ENCODE assay signal across 8 mouse cellular contexts in the genomic region with DNA sequence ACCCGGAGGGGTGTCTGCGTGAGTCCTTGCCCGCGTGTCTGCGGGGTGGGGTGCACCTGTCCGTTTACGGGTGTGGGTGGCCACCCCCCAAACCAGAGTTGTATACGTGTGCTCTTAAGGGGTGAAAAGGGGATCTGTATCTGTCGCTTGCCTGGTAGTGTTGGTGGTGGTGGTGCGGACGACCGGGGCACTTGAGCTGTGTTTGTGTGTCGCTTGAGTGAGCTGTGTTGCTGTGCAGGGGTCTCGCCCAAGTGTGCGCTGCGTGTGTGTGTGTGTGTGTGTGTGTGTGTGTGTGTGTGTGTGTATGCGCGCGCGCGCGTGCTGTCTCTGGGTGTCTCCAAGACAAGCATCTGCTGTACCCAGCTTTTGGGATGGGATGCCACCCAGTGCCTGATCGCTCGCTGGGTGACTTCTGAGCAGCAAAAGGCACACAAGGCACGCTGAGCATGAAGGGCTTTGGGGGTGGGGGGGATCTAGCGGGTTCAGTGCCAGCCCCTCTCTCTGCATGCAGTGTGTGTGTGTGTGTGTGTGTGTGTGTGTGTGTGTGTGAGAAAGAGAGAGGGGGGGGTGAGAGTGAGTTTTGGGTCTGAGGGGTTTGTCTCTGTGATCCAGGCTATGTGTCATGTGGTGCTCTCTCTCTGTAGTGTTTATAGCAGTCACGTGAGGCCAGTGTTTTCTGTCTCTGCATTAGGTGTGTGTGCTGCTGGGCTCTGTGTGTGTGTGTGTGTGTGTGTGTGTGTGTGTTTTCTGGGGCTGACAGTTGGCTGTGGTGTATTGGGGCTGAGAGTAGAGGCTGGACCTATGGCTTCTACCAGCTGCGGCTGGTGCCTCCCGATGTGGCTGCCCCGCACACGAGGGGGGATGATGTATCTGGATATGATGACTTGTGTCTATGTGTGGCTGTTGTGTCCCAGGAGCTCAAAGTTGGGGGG. TPM values are rescaled to one million over a fixed set of nuclear protein-coding genes. Genes with fewer than 3 reads are reported as not detected.
DNase-seq lines count a peak whose midpoint lies in the region; ATAC-seq and TF ChIP-seq lines count a peak whose summit lies in the region.

No protein-coding gene starts in this region.

- no peaks in the 10 kb centered on the region for H3K9me3 ChIP-seq in embryonic facial prominence, embryonic 10.5 days
- no peaks in the 10 kb centered on the region for H3K9me3 ChIP-seq in lung, embryonic 15.5 days

- under 1% methylated on average over 31 of the region's 31 CpGs for WGBS in embryonic facial prominence, embryonic 10.5 days
- WGBS in lung, embryonic 15.5 days = under 1% methylated on average over 31 of the region's 31 CpGs

- peak overlapping the region; percentile 51 for H3K9ac ChIP-seq in lung, embryonic 15.5 days

- ATAC-seq in lung, embryonic 15.5 days (ENCODE audit: borderline replicate concordance, extremely low read depth, low FRiP score, low TSS enrichment) = no peak
- ATAC-seq in monocyte, adult 5-6 weeks (replicated peaks; ENCODE audit: insufficient number of reproducible peaks, low FRiP score, low TSS enrichment, poor library complexity, severe bottlenecking) = no peak

- TF ChIP-seq CTCF in layer of hippocampus, adult 2 months (conservative IDR thresholded peaks at IDR 0.05) = no peak

- intact Hi-C loops in heart, postnatal 14 days (cut with DNase I) = no loop called here

- peak overlapping the region; percentile 99 for H3K4me2 ChIP-seq in lung, embryonic 15.5 days

- H3K27ac ChIP-seq in embryonic facial prominence, embryonic 10.5 days (replicated peaks) = peak overlapping the region; percentile 97
- peak overlapping the region; percentile 85 for H3K27ac ChIP-seq in layer of hippocampus, adult 2 months
- peak overlapping the region; percentile 44 for H3K27ac ChIP-seq in lung, embryonic 15.5 days

- no peaks in the 10 kb centered on the region for H3K36me3 ChIP-seq in embryonic facial prominence, embryonic 10.5 days (replicated peaks)
- H3K36me3 ChIP-seq in lung, embryonic 15.5 days = no peaks in the 10 kb centered on the region

- peaks cover 69% of the 10 kb centered on the region for H3K4me1 ChIP-seq in embryonic facial prominence, embryonic 10.5 days
- H3K4me1 ChIP-seq in lung, embryonic 15.5 days = peaks cover 63% of the 10 kb centered on the region

- peak; percentile 60 for DNase-seq in CD8-positive naive resting alpha-beta T cell, adult 2 months (ENCODE audit: low read depth in 2 of 2, low spot score in 2 of 2)
- peak; percentile 49 for DNase-seq in adipocyte (ENCODE audit: low spot score)
- peak; percentile 44 for DNase-seq in embryonic facial prominence, embryonic 10.5 days (ENCODE audit: low spot score)
- peak; percentile 35 to 40 for DNase-seq in heart, postnatal 14 days
- peak in 1 of 2 experiments; percentile 62 for DNase-seq in layer of hippocampus, adult 2 months (ENCODE audit: low spot score in 2 of 2)
- peak; percentile 59 to 63 for DNase-seq in right cerebral cortex, adult 2 months (ENCODE audit: low spot score in 2 of 2)

- peaks cover 23% of the 10 kb centered on the region for H3K27me3 ChIP-seq in embryonic facial prominence, embryonic 10.5 days (replicated peaks; ENCODE audit: low read depth, poor library complexity, severe bottlenecking)
- peaks cover 12% of the 10 kb centered on the region for H3K27me3 ChIP-seq in lung, embryonic 15.5 days

- peak overlapping the region; percentile 83 for H3K4me3 ChIP-seq in embryonic facial prominence, embryonic 10.5 days
- H3K4me3 ChIP-seq in layer of hippocampus, adult 2 months = peak overlapping the region; percentile 70
- peak overlapping the region; percentile 64 for H3K4me3 ChIP-seq in lung, embryonic 15.5 days

RNA-seq across cellular contexts. Expression of a gene that starts 2.6 kb away (rescaled TPM):
- polyA plus RNA-seq in embryonic facial prominence, embryonic 10.5 days (2016; fragmentation: Nextera tagmentation; extraction: Ambion mirVana) = 12.9 and 13.4 TPM in 2 replicates
- total RNA-seq in heart, postnatal 14 days (2021) = 1 to 10 TPM; 7.9 to 8.7 TPM
- 10 to 100 TPM; 12.5 to 14.9 TPM for total RNA-seq in layer of hippocampus, adult 2 months (2021)
- polyA plus RNA-seq in lung, embryonic 15.5 days (2015; fragmentation: Nextera tagmentation; extraction: Ambion mirVana) = 10.3 and 12.0 TPM in 2 replicates
- total RNA-seq in monocyte, adult 5-6 weeks (2017) = 26.4 to 30.9 TPM (median 30.1 TPM) in 3 replicates

RNA-seq across cellular contexts. Expression of a gene that starts 24.2 kb away (rescaled TPM):
- 27.1 and 27.5 TPM in 2 replicates for polyA plus RNA-seq in embryonic facial prominence, embryonic 10.5 days (2016; fragmentation: Nextera tagmentation; extraction: Ambion mirVana)
- total RNA-seq in heart, postnatal 14 days (2021) = 10 to 100 TPM; 32.1 to 39.4 TPM
- total RNA-seq in layer of hippocampus, adult 2 months (2021) = 10 to 100 TPM; 79.7 to 81.0 TPM
- 22.4 and 23.0 TPM in 2 replicates for polyA plus RNA-seq in lung, embryonic 15.5 days (2015; fragmentation: Nextera tagmentation; extraction: Ambion mirVana)
- total RNA-seq in monocyte, adult 5-6 weeks (2017) = 231 to 284 TPM (median 256 TPM) in 3 replicates

RNA-seq across cellular contexts. Expression of a gene that starts 37.4 kb away (rescaled TPM):
- 5.9 and 9.1 TPM in 2 replicates for polyA plus RNA-seq in embryonic facial prominence, embryonic 10.5 days (2016; fragmentation: Nextera tagmentation; extraction: Ambion mirVana)
- total RNA-seq in heart, postnatal 14 days (2021) = 10 to 100 TPM; 14.6 to 14.9 TPM
- 10 to 100 TPM; 32.0 to 35.5 TPM for total RNA-seq in layer of hippocampus, adult 2 months (2021)
- 14.7 and 16.4 TPM in 2 replicates for polyA plus RNA-seq in lung, embryonic 15.5 days (2015; fragmentation: Nextera tagmentation; extraction: Ambion mirVana)
- 9.4 to 16.4 TPM (median 12.3 TPM) in 3 replicates for total RNA-seq in monocyte, adult 5-6 weeks (2017)

RNA-seq across cellular contexts. Expression of a gene that starts 51.4 kb away (rescaled TPM):
- polyA plus RNA-seq in embryonic facial prominence, embryonic 10.5 days (2016; fragmentation: Nextera tagmentation; extraction: Ambion mirVana) = 0.54 and 0.64 TPM in 2 replicates
- 1 to 10 TPM; 5.2 to 5.8 TPM for total RNA-seq in heart, postnatal 14 days (2021)
- total RNA-seq in layer of hippocampus, adult 2 months (2021) = 1 to 10 TPM in 1 of 2 experiments, under 1 TPM in 1; 0.90 to 2.6 TPM
- polyA plus RNA-seq in lung, embryonic 15.5 days (2015; fragmentation: Nextera tagmentation; extraction: Ambion mirVana) = 2.5 and 2.7 TPM in 2 replicates
- 11.2 to 17.0 TPM (median 13.7 TPM) in 3 replicates for total RNA-seq in monocyte, adult 5-6 weeks (2017)

Comparison
In these comparisons a context has a peak if more than half of its experiments do, and no peak if none do; other contexts are left out.
1. H3K27ac ChIP-seq: peak in every context shown above with its lines; median percentile 97 in embryonic facial prominence, embryonic 10.5 days; 85 in layer of hippocampus, adult 2 months; 44 in lung, embryonic 15.5 days.